Mouse (Mus musculus): Measurements from ENCODE around the gene Tkfc.

DNA sequence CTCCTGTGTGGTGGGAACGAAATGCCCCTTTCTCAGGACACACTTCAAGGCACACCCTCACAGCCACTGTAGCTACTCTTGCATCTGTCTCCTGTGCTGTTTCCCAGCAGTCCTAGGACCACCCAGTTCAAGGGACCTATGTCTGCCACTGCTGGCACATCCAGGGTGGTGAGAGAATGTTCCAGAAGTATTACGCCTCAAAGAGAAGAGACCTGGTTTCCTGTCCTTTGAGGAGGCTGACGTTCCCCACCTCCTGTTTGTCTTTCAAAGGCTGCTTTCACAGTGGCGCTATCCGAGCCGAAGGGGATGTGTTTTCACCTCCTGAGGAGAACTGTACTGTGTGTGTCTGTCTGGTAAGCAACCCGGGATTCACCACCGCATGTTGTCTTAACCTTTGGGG is 42.7 kb upstream of the Tkfc start:
- TF ChIP-seq POLR2A (IDR thresholded peaks at IDR 0.05; ENCODE audit: borderline replicate concordance, control insufficient read depth, low read depth, low read length) (no peak), CTCF (IDR thresholded peaks at IDR 0.05; ENCODE audit: control insufficient read depth, insufficient read depth, low read length) (no peak)

Measured in bone marrow, adult 2 months (tissue).